Mouse (Mus musculus) liver, embryonic 14.5 days (tissue): ENCODE data around the gene Ldb1. TPM values are rescaled to one million over a fixed set of nuclear protein-coding genes. Genes with fewer than 3 reads are reported as not detected.

Experiments
- ATAC-seq: fragments of 200-750 bp; cut with Nextera tagmentation; 2 replicates; pipeline ENCODE4 v1.8.0; 2017; ENCODE audit warnings: moderate number of reproducible peaks, mild to moderate bottlenecking, moderate library complexity; ENCODE audit not compliant: insufficient read depth
- DNase-seq, 3 experiments: peaks; one replicate each; pipeline ENCODE4 v3.0.0-alpha.2; 2012 to 2013; ENCODE audit warnings: low read depth in 3 of 3, low spot score in 3 of 3
- H3K27ac ChIP-seq: fragments of 300-500 bp; sonication (generic); 2 replicates; pipeline ENCODE4 v1.5.1; 2014; ENCODE audit warnings: moderate library complexity, mild to moderate bottlenecking, control low read depth, inconsistent platforms
- H3K27me3 ChIP-seq: fragments of 300-500 bp; sonication (generic); 2 replicates; pipeline ENCODE4 v1.6.1; 2014; ENCODE audit warnings: mild to moderate bottlenecking, low read length, moderate library complexity; ENCODE audit not compliant: control insufficient read depth, insufficient read depth
- H3K36me3 ChIP-seq: fragments of 300-500 bp; sonication (generic); replicated peaks from 2 replicates; pipeline ENCODE4 v1.6.1; 2014; ENCODE audit warnings: low read depth; ENCODE audit not compliant: control insufficient read depth, insufficient read depth
- H3K4me1 ChIP-seq, 2 experiments: fragments of 200-500 bp in 1 of 2; fragments of 300-500 bp in 1 of 2; sonication (generic) in 1 of 2; replicated peaks; 2 replicates each; pipeline ENCODE4 v1.6.1; 2012 to 2014; ENCODE audit warnings: antibody characterized with exemption in 1 of 2, inconsistent platforms in 1 of 2, low read length in 1 of 2; ENCODE audit not compliant: control insufficient read depth in 2 of 2, insufficient read depth in 2 of 2
- H3K4me2 ChIP-seq: fragments of 300-500 bp; sonication (generic); 2 replicates; pipeline ENCODE4 v1.6.1; 2014; ENCODE audit warnings: low read depth, mild to moderate bottlenecking, control low read depth, moderate library complexity
- H3K4me3 ChIP-seq, 2 experiments: fragments of 200-500 bp in 1 of 2; fragments of 300-500 bp in 1 of 2; sonication (generic) in 1 of 2; 2 replicates each; pipeline ENCODE4 v1.5.1; 2012 to 2014; ENCODE audit warnings: low read depth in 2 of 2, low read length in 2 of 2, mild to moderate bottlenecking in 2 of 2, control low read depth in 1 of 2, inconsistent platforms in 1 of 2, moderate library complexity in 1 of 2; ENCODE audit not compliant: insufficient read depth in 1 of 2
- H3K9ac ChIP-seq: fragments of 300-500 bp; sonication (generic); replicated peaks from 2 replicates; pipeline ENCODE4 v1.6.1; 2014; ENCODE audit warnings: mild to moderate bottlenecking, control low read depth, moderate library complexity
- H3K9me3 ChIP-seq: fragments of 300-500 bp; sonication (generic); 2 replicates; pipeline ENCODE4 v1.6.1; 2016; ENCODE audit warnings: low read length, mixed read lengths; ENCODE audit not compliant: control insufficient read depth
- CTCF ChIP-seq: IDR thresholded peaks from 2 replicates; pipeline ENCODE4 v1.5.1; 2016; ENCODE audit warnings: antibody characterized with exemption, low read depth, control low read depth
- EP300 ChIP-seq: IDR thresholded peaks from 2 replicates; pipeline ENCODE4 v1.6.1; 2016; ENCODE audit warnings: antibody characterized with exemption, low read depth
- WGBS: fragments of 180-500 bp; shearing (Covaris S2); extraction: QIAGEN DNeasy Blood & Tissue Kit; methylation state at CpG from one replicate; pipeline ENCODE4 v1.1.7; 2014; ENCODE audit not compliant: insufficient replicate concordance; 5-methylcytosine and 5-hydroxymethylcytosine counted together
- polyA plus RNA-seq, 2 experiments: library from polyadenylated mRNA; depleted of rRNA in 1 of 2; stranded (reverse) in 1 of 2; unstranded in 1 of 2; fragments of >200 nt; fragmentation: Nextera tagmentation in 1 of 2; extraction: Ambion mirVana in 1 of 2; gene quantifications; 2 replicates each; pipeline versions ENCODE4 v1.2.1 to v1.2.3; 2012 to 2014

Gene Ldb1
- 129 and 132 TPM in 2 replicates for polyA plus RNA-seq (2012; rRNA removed)
- polyA plus RNA-seq (2014; fragmentation: Nextera tagmentation; extraction: Ambion mirVana), result 22.8 and 29.0 TPM in 2 replicates

- Histone ChIP-seq H3K4me1 (peaks cover 33 to 47% of the 10 kb centered on the region in 2 experiments), H3K4me2 (peak within 1 kb of the TSS; percentile 95), H3K9ac (peak within 1 kb of the TSS; percentile 73), H3K4me3 (peak within 1 kb of the TSS; percentile 70 to 79), H3K27ac (peak within 1 kb of the TSS; percentile 8), H3K9me3 (no peaks in the 10 kb centered on the region), H3K36me3 (no peaks in the 10 kb centered on the region), H3K27me3 (peaks cover 7% of the 10 kb centered on the region; the same call in 1 of the 2 replicates)
- DNase-seq, result peak in 1 of 3 experiments; percentile 61
- peak; percentile 72 for ATAC-seq
- under 1% methylated on average over 83 of the region's 84 CpGs for WGBS
- no peak for TF ChIP-seq EP300
- no peak for TF ChIP-seq CTCF
These were observed at the start of gene Ldb1 for GRCm38 (mm10) chr19:46044993-46045695. Gene Ldb1 (minus strand): TSS chr19:46045214.

GRCm38 (mm10) chr19:46094144-46094543 is 49.1 kb upstream of the Ldb1 start:
- H3K27me3 ChIP-seq, result no peaks in the 10 kb centered on the region
- WGBS, result 71% methylated on average over 2 of the region's 2 CpGs
- no peaks in the 10 kb centered on the region for H3K9me3 ChIP-seq
- ATAC-seq (no peak), DNase-seq (no peak)
- no peaks in the 10 kb centered on the region for H3K36me3 ChIP-seq
- no peaks in the 10 kb centered on the region for H3K4me1 ChIP-seq
- H3K9ac ChIP-seq, result no peak overlapping the region
- H3K4me3 ChIP-seq, result no peak overlapping the region
- no peak for TF ChIP-seq EP300
- H3K27ac ChIP-seq, result no peak overlapping the region
- no peak overlapping the region for H3K4me2 ChIP-seq

- 75% methylated on average over 4 of the region's 4 CpGs for WGBS
- no peak overlapping the region for H3K4me3 ChIP-seq
- ATAC-seq, result no peak
- no peak overlapping the region for H3K9ac ChIP-seq
- H3K4me2 ChIP-seq, result no peak overlapping the region
- H3K36me3 ChIP-seq, result no peaks in the 10 kb centered on the region
- no peak for DNase-seq
- H3K4me1 ChIP-seq, result no peaks in the 10 kb centered on the region; a peak in 1 of 4 replicates
- H3K27me3 ChIP-seq, result no peaks in the 10 kb centered on the region
- no peak for TF ChIP-seq CTCF
- no peak for TF ChIP-seq EP300
- no peaks in the 10 kb centered on the region for H3K9me3 ChIP-seq
- no peak overlapping the region for H3K27ac ChIP-seq
These were observed 46.6 kb upstream of the Ldb1 start for GRCm38 (mm10) chr19:46091641-46092040.

GRCm38 (mm10) chr19:46087871-46088270 is 42.9 kb upstream of the Ldb1 start:
- ATAC-seq (no peak), DNase-seq (no peak)
- H3K9me3 ChIP-seq, result no peaks in the 10 kb centered on the region
- H3K9ac ChIP-seq, result no peak overlapping the region
- no peaks in the 10 kb centered on the region for H3K27me3 ChIP-seq
- 76% methylated on average over 7 of the region's 7 CpGs for WGBS
- H3K4me1 ChIP-seq, result no peaks in the 10 kb centered on the region; a peak in 1 of 4 replicates
- no peak overlapping the region for H3K4me3 ChIP-seq
- no peak overlapping the region for H3K27ac ChIP-seq
- H3K36me3 ChIP-seq, result peaks cover 24% of the 10 kb centered on the region
- H3K4me2 ChIP-seq, result no peak overlapping the region
- TF ChIP-seq EP300, result no peak
- TF ChIP-seq CTCF, result no peak

GRCm38 (mm10) chr19:46086337-46086736 is 41.3 kb upstream of the Ldb1 start:
- TF ChIP-seq CTCF (peak; percentile 79), EP300 (no peak)
- H3K9me3 ChIP-seq, result no peaks in the 10 kb centered on the region
- no peak overlapping the region for H3K4me2 ChIP-seq
- ATAC-seq (no peak), DNase-seq (peak; percentile 54 to 62 (median 54))
- no peak overlapping the region for H3K4me3 ChIP-seq
- H3K4me1 ChIP-seq, result no peaks in the 10 kb centered on the region; a peak in 1 of 4 replicates
- WGBS, result 34% methylated on average over 3 of the region's 3 CpGs
- no peak overlapping the region for H3K9ac ChIP-seq
- no peak overlapping the region for H3K27ac ChIP-seq
- no peaks in the 10 kb centered on the region for H3K27me3 ChIP-seq
- H3K36me3 ChIP-seq, result peaks cover 40% of the 10 kb centered on the region
